Mouse (Mus musculus) embryonic facial prominence, embryonic 10.5 days (tissue): ENCODE results near the gene Lyar. TPM values are rescaled to one million over a fixed set of nuclear protein-coding genes. Genes with fewer than 3 reads are reported as not detected.

Source experiments
- DNase-seq: peaks from one replicate; pipeline ENCODE4 v3.0.0-alpha.2; 2017; ENCODE audit warnings: low spot score
- H3K27ac ChIP-seq: fragments of 300-500 bp; sonication (generic); replicated peaks from 2 replicates; pipeline ENCODE4 v1.5.1; 2016; ENCODE audit warnings: mild to moderate bottlenecking
- H3K27me3 ChIP-seq: fragments of 300-500 bp; sonication (generic); replicated peaks from 2 replicates; pipeline ENCODE4 v1.6.1; 2016; ENCODE audit warnings: low read depth, mild to moderate bottlenecking; ENCODE audit not compliant: poor library complexity, severe bottlenecking
- H3K36me3 ChIP-seq: fragments of 300-500 bp; sonication (generic); replicated peaks from 2 replicates; pipeline ENCODE4 v1.6.1; 2016; ENCODE audit warnings: mild to moderate bottlenecking, moderate library complexity
- H3K4me1 ChIP-seq: fragments of 300-500 bp; sonication (generic); 2 replicates; pipeline ENCODE4 v1.6.1; 2016
- H3K4me3 ChIP-seq: fragments of 300-500 bp; sonication (generic); 2 replicates; pipeline ENCODE4 v1.5.1; 2016; ENCODE audit warnings: mild to moderate bottlenecking, moderate library complexity
- H3K9me3 ChIP-seq: fragments of 300-500 bp; sonication (generic); 2 replicates; pipeline ENCODE4 v1.6.1; 2016; ENCODE audit warnings: mild to moderate bottlenecking
- WGBS: fragments of 180-500 bp; shearing (Covaris S2); methylation state at CpG from one replicate; pipeline ENCODE4 v1.1.7; 2016; 5-methylcytosine and 5-hydroxymethylcytosine counted together
- polyA plus RNA-seq: library from polyadenylated mRNA; unstranded; fragments of >200 nt; fragmentation: Nextera tagmentation; extraction: Ambion mirVana; gene quantifications from 2 replicates; pipeline ENCODE4 v1.2.1, GENCODE M21; 2016

Gene Lyar
- polyA plus RNA-seq, 1 experiment from 2014 or later = 201 TPM

- peaks cover 24% of the 10 kb centered on the region for H3K4me1 ChIP-seq
- DNase-seq = no peak
- no peaks in the 10 kb centered on the region for H3K9me3 ChIP-seq
- no peak overlapping the region for H3K4me3 ChIP-seq
- WGBS = 61% methylated on average over 8 of the region's 8 CpGs
- no peak overlapping the region for H3K27ac ChIP-seq
- H3K36me3 ChIP-seq = peaks cover 87% of the 10 kb centered on the region
- no peaks in the 10 kb centered on the region for H3K27me3 ChIP-seq
Observed at GRCm38 (mm10) chr5:38208985-38209384, 11.3 kb upstream of the Lyar start.

- WGBS = 91% methylated on average over 8 of the region's 8 CpGs
- peaks cover 15% of the 10 kb centered on the region for H3K4me1 ChIP-seq
- no peaks in the 10 kb centered on the region for H3K27me3 ChIP-seq
- peaks cover 91% of the 10 kb centered on the region for H3K36me3 ChIP-seq
- no peak for DNase-seq
- H3K9me3 ChIP-seq = no peaks in the 10 kb centered on the region
- H3K27ac ChIP-seq = no peak overlapping the region
- no peak overlapping the region for H3K4me3 ChIP-seq
Observed at GRCm38 (mm10) chr5:38211691-38212090, 8.6 kb upstream of the Lyar start.

GRCm38 (mm10) chr5:38213009-38213408, 7.3 kb upstream of the Lyar start:
- WGBS = 58% methylated on average over 6 of the region's 6 CpGs
- no peaks in the 10 kb centered on the region for H3K9me3 ChIP-seq
- no peak overlapping the region for H3K4me3 ChIP-seq
- no peak overlapping the region for H3K27ac ChIP-seq
- peaks cover 15% of the 10 kb centered on the region for H3K4me1 ChIP-seq
- H3K27me3 ChIP-seq = no peaks in the 10 kb centered on the region
- peaks cover 89% of the 10 kb centered on the region for H3K36me3 ChIP-seq
- DNase-seq = peak; percentile 25

- no peaks in the 10 kb centered on the region for H3K9me3 ChIP-seq
- H3K36me3 ChIP-seq = peaks cover 52% of the 10 kb centered on the region
- no peak for DNase-seq
- no peaks in the 10 kb centered on the region for H3K27me3 ChIP-seq
- H3K4me3 ChIP-seq = peak overlapping the region; percentile 96
- H3K27ac ChIP-seq = peak overlapping the region; percentile 88
- WGBS = 1% methylated on average over 35 of the region's 35 CpGs
- H3K4me1 ChIP-seq = peaks cover 30% of the 10 kb centered on the region
Observed at GRCm38 (mm10) chr5:38219771-38220307, 431 bp upstream of the Lyar start.

- Histone ChIP-seq H3K9me3 (peaks cover 5% of the 10 kb centered on the region; the same call in 1 of the 2 replicates), H3K4me1 (peaks cover 6% of the 10 kb centered on the region), H3K27me3 (peaks cover 28% of the 10 kb centered on the region), H3K27ac (no peak overlapping the region), H3K36me3 (peaks cover 65% of the 10 kb centered on the region), H3K4me3 (no peak overlapping the region)
- WGBS = 68% methylated on average over 4 of the region's 4 CpGs
- DNase-seq = peak; percentile 78
Observed at GRCm38 (mm10) chr5:38235422-38235821, 15.2 kb downstream of the Lyar start.

- Histone ChIP-seq H3K4me1 (peaks cover 18% of the 10 kb centered on the region), H3K4me3 (no peak overlapping the region), H3K27me3 (peaks cover 28% of the 10 kb centered on the region), H3K9me3 (peaks cover 5% of the 10 kb centered on the region; the same call in 1 of the 2 replicates), H3K36me3 (peaks cover 53% of the 10 kb centered on the region), H3K27ac (no peak overlapping the region)
- WGBS = 95% methylated on average over 2 of the region's 2 CpGs
- no peak for DNase-seq
Observed at GRCm38 (mm10) chr5:38236627-38237026, 16.4 kb downstream of the Lyar start.

GRCm38 (mm10) chr5:38240727-38241472, 20.6 kb downstream of the Lyar start:
- whole genome bisulfite sequencing = 25% methylated on average over 5 of the region's 5 CpGs
- peak overlapping the region; percentile 40 for H3K27ac ChIP-seq
- DNase-seq = peak; percentile 59

GRCm38 (mm10) chr5:38241473-38241834, 21.2 kb downstream of the Lyar start:
- 87% methylated on average over 3 of the region's 3 CpGs for WGBS

More at GRCm38 (mm10) chr5:38240727-38241472, 20.6 kb downstream of the Lyar start:
- Histone ChIP-seq H3K4me3 (no peak overlapping the region), H3K4me1 (peaks cover 18% of the 10 kb centered on the region), H3K27me3 (peaks cover 42% of the 10 kb centered on the region), H3K36me3 (peaks cover 12% of the 10 kb centered on the region), H3K9me3 (peaks cover 5% of the 10 kb centered on the region; the same call in 1 of the 2 replicates)

GRCm38 (mm10) chr5:38241966-38242365, 21.7 kb downstream of the Lyar start:
- Histone ChIP-seq H3K27me3 (peaks cover 42% of the 10 kb centered on the region), H3K4me3 (no peak overlapping the region), H3K27ac (no peak overlapping the region), H3K4me1 (peaks cover 18% of the 10 kb centered on the region), H3K36me3 (peaks cover 2% of the 10 kb centered on the region), H3K9me3 (no peaks in the 10 kb centered on the region)
- no peak for DNase-seq
- 83% methylated on average over 6 of the region's 6 CpGs for WGBS

More at GRCm38 (mm10) chr5:38241473-38241834, 21.2 kb downstream of the Lyar start:
- Histone ChIP-seq H3K4me1 (peaks cover 18% of the 10 kb centered on the region), H3K27me3 (peaks cover 42% of the 10 kb centered on the region), H3K36me3 (peaks cover 7% of the 10 kb centered on the region), H3K27ac (peak overlapping the region; percentile 40), H3K4me3 (no peak overlapping the region), H3K9me3 (peaks cover 5% of the 10 kb centered on the region; the same call in 1 of the 2 replicates)
- DNase-seq = no peak

- H3K27me3 ChIP-seq = no peaks in the 10 kb centered on the region
- no peaks in the 10 kb centered on the region for H3K9me3 ChIP-seq
- no peaks in the 10 kb centered on the region for H3K36me3 ChIP-seq
- no peak overlapping the region for H3K4me3 ChIP-seq
- no peak for DNase-seq
- WGBS = 44% methylated on average over 4 of the region's 4 CpGs
- H3K27ac ChIP-seq = no peak overlapping the region
- peaks cover 27% of the 10 kb centered on the region for H3K4me1 ChIP-seq
Observed at GRCm38 (mm10) chr5:38255195-38255594, 34.9 kb downstream of the Lyar start.

- Histone ChIP-seq H3K27ac (no peak overlapping the region), H3K4me1 (peaks cover 27% of the 10 kb centered on the region), H3K4me3 (no peak overlapping the region), H3K36me3 (no peaks in the 10 kb centered on the region), H3K27me3 (no peaks in the 10 kb centered on the region), H3K9me3 (no peaks in the 10 kb centered on the region)
- WGBS = 85% methylated on average over 3 of the region's 3 CpGs
- no peak for DNase-seq
Observed at GRCm38 (mm10) chr5:38255644-38256043, 35.4 kb downstream of the Lyar start.

GRCm38 (mm10) chr5:38256551-38256950, 36.3 kb downstream of the Lyar start:
- Histone ChIP-seq H3K27ac (0 out of 2 replicates have a peak overlapping the region, but pooled peaks have one; percentile 30), H3K9me3 (no peaks in the 10 kb centered on the region), H3K4me1 (peaks cover 36% of the 10 kb centered on the region), H3K27me3 (no peaks in the 10 kb centered on the region), H3K4me3 (no peak overlapping the region), H3K36me3 (no peaks in the 10 kb centered on the region)
- no peak for DNase-seq
- 86% methylated on average over 1 of the region's 1 CpGs for WGBS
